Mouse (Mus musculus): Measurements from ENCODE around the gene Dglucy. TPM values are rescaled to one million over a fixed set of nuclear protein-coding genes. Genes with fewer than 3 reads are reported as not detected.

Gene Dglucy
- polyA plus RNA-seq, 1 experiment from 2014 or later, result 5.2 TPM

GRCm38 (mm10) chr12:100764329-100765018 lies 14.4 kb upstream of the Dglucy start:
- no peak overlapping the region for H3K9ac ChIP-seq
- no peaks in the 10 kb centered on the region for H3K27me3 ChIP-seq
- H3K9me3 ChIP-seq (replicated peaks), result no peaks in the 10 kb centered on the region
- H3K4me1 ChIP-seq, result no peaks in the 10 kb centered on the region
- no peak for ATAC-seq (ENCODE audit: insufficient number of reproducible peaks, low FRiP score, low TSS enrichment, low read depth)
- no peaks in the 10 kb centered on the region for H3K36me3 ChIP-seq
- WGBS, result 49% methylated on average over 13 of the region's 13 CpGs
- no peak overlapping the region for H3K27ac ChIP-seq (replicated peaks)
- no peak overlapping the region for H3K4me2 ChIP-seq (replicated peaks)
- no peak overlapping the region for H3K4me3 ChIP-seq (replicated peaks)

- Histone ChIP-seq H3K4me3 (replicated peaks) (no peak overlapping the region), H3K9ac (no peak overlapping the region), H3K36me3 (no peaks in the 10 kb centered on the region), H3K9me3 (replicated peaks) (no peaks in the 10 kb centered on the region), H3K4me2 (replicated peaks) (no peak overlapping the region), H3K27ac (replicated peaks) (no peak overlapping the region), H3K27me3 (no peaks in the 10 kb centered on the region), H3K4me1 (peaks cover 12% of the 10 kb centered on the region)
- no peak for ATAC-seq (ENCODE audit: insufficient number of reproducible peaks, low FRiP score, low TSS enrichment, low read depth)
- 93% methylated on average over 6 of the region's 6 CpGs for WGBS
These were observed 9.0 kb upstream of the Dglucy start for GRCm38 (mm10) chr12:100769871-100770270.

- no peaks in the 10 kb centered on the region for H3K27me3 ChIP-seq
- WGBS, result 64% methylated on average over 3 of the region's 3 CpGs
- no peak for ATAC-seq (ENCODE audit: insufficient number of reproducible peaks, low FRiP score, low TSS enrichment, low read depth)
- no peak overlapping the region for H3K4me2 ChIP-seq (replicated peaks)
- H3K9ac ChIP-seq, result no peak overlapping the region
- no peaks in the 10 kb centered on the region for H3K36me3 ChIP-seq
- no peak overlapping the region for H3K4me3 ChIP-seq (replicated peaks)
- H3K4me1 ChIP-seq, result peaks cover 16% of the 10 kb centered on the region
- no peaks in the 10 kb centered on the region for H3K9me3 ChIP-seq (replicated peaks)
- no peak overlapping the region for H3K27ac ChIP-seq (replicated peaks)
These were observed 8.1 kb upstream of the Dglucy start for GRCm38 (mm10) chr12:100770765-100771164.

GRCm38 (mm10) chr12:100772230-100772984 lies 6.5 kb upstream of the Dglucy start:
- H3K4me1 ChIP-seq, result peaks cover 18% of the 10 kb centered on the region
- no peaks in the 10 kb centered on the region for H3K27me3 ChIP-seq
- no peak overlapping the region for H3K27ac ChIP-seq (replicated peaks)
- WGBS, result 18% methylated on average over 7 of the region's 7 CpGs
- no peak overlapping the region for H3K4me3 ChIP-seq (replicated peaks)
- ATAC-seq (ENCODE audit: insufficient number of reproducible peaks, low FRiP score, low TSS enrichment, low read depth), result peak; percentile 19; the same call in 1 of the 2 replicates
- no peak overlapping the region for H3K9ac ChIP-seq
- no peaks in the 10 kb centered on the region for H3K9me3 ChIP-seq (replicated peaks)
- H3K4me2 ChIP-seq (replicated peaks), result no peak overlapping the region
- H3K36me3 ChIP-seq, result no peaks in the 10 kb centered on the region

GRCm38 (mm10) chr12:100774756-100775155 lies 4.1 kb upstream of the Dglucy start:
- WGBS, result 61% methylated on average over 7 of the region's 7 CpGs
- H3K9ac ChIP-seq, result no peak overlapping the region
- H3K9me3 ChIP-seq (replicated peaks), result no peaks in the 10 kb centered on the region
- peaks cover 36% of the 10 kb centered on the region for H3K4me1 ChIP-seq
- no peak overlapping the region for H3K4me2 ChIP-seq (replicated peaks)
- H3K36me3 ChIP-seq, result no peaks in the 10 kb centered on the region
- H3K4me3 ChIP-seq (replicated peaks), result no peak overlapping the region
- ATAC-seq (ENCODE audit: insufficient number of reproducible peaks, low FRiP score, low TSS enrichment, low read depth), result no peak
- H3K27me3 ChIP-seq, result no peaks in the 10 kb centered on the region
- H3K27ac ChIP-seq (replicated peaks), result no peak overlapping the region

GRCm38 (mm10) chr12:100775291-100775690 lies 3.6 kb upstream of the Dglucy start:
- ATAC-seq (ENCODE audit: insufficient number of reproducible peaks, low FRiP score, low TSS enrichment, low read depth), result no peak
- no peaks in the 10 kb centered on the region for H3K9me3 ChIP-seq (replicated peaks)

GRCm38 (mm10) chr12:100775911-100776581 lies 2.8 kb upstream of the Dglucy start:
- Histone ChIP-seq H3K36me3 (no peaks in the 10 kb centered on the region), H3K4me3 (replicated peaks) (no peak overlapping the region), H3K4me2 (replicated peaks) (no peak overlapping the region), H3K9ac (no peak overlapping the region), H3K4me1 (peaks cover 38% of the 10 kb centered on the region), H3K27ac (replicated peaks) (no peak overlapping the region), H3K9me3 (replicated peaks) (no peaks in the 10 kb centered on the region), H3K27me3 (no peaks in the 10 kb centered on the region)
- 63% methylated on average over 8 of the region's 8 CpGs for WGBS
- ATAC-seq (ENCODE audit: insufficient number of reproducible peaks, low FRiP score, low TSS enrichment, low read depth), result no peak

More at GRCm38 (mm10) chr12:100775291-100775690, 3.6 kb upstream of the Dglucy start:
- no peak overlapping the region for H3K4me2 ChIP-seq (replicated peaks)
- H3K27ac ChIP-seq (replicated peaks), result no peak overlapping the region
- no peaks in the 10 kb centered on the region for H3K27me3 ChIP-seq
- H3K9ac ChIP-seq, result no peak overlapping the region
- H3K4me3 ChIP-seq (replicated peaks), result no peak overlapping the region
- no peaks in the 10 kb centered on the region for H3K36me3 ChIP-seq
- peaks cover 38% of the 10 kb centered on the region for H3K4me1 ChIP-seq

GRCm38 (mm10) chr12:100776991-100777390 lies 1.9 kb upstream of the Dglucy start:
- Histone ChIP-seq H3K27ac (replicated peaks) (no peak overlapping the region), H3K9ac (no peak overlapping the region), H3K4me1 (peaks cover 44% of the 10 kb centered on the region), H3K36me3 (no peaks in the 10 kb centered on the region), H3K4me2 (replicated peaks) (no peak overlapping the region), H3K4me3 (replicated peaks) (no peak overlapping the region), H3K9me3 (replicated peaks) (no peaks in the 10 kb centered on the region), H3K27me3 (no peaks in the 10 kb centered on the region)
- no peak for ATAC-seq (ENCODE audit: insufficient number of reproducible peaks, low FRiP score, low TSS enrichment, low read depth)
- 59% methylated on average over 6 of the region's 6 CpGs for WGBS

GRCm38 (mm10) chr12:100778276-100778933 lies 452 bp upstream of the Dglucy start:
- Histone ChIP-seq H3K4me1 (peaks cover 42% of the 10 kb centered on the region), H3K9ac (no peak overlapping the region), H3K9me3 (replicated peaks) (no peaks in the 10 kb centered on the region), H3K27ac (replicated peaks) (peak overlapping the region; percentile 88), H3K36me3 (no peaks in the 10 kb centered on the region), H3K4me3 (replicated peaks) (peak overlapping the region; percentile 39), H3K27me3 (no peaks in the 10 kb centered on the region), H3K4me2 (replicated peaks) (peak overlapping the region; percentile 51)
- 57% methylated on average over 10 of the region's 10 CpGs for WGBS
- ATAC-seq (ENCODE audit: insufficient number of reproducible peaks, low FRiP score, low TSS enrichment, low read depth), result no peak

- Histone ChIP-seq H3K9me3 (replicated peaks) (no peaks in the 10 kb centered on the region), H3K9ac (no peak overlapping the region), H3K27ac (replicated peaks) (no peak overlapping the region), H3K36me3 (no peaks in the 10 kb centered on the region), H3K4me2 (replicated peaks) (no peak overlapping the region), H3K4me3 (replicated peaks) (no peak overlapping the region), H3K4me1 (peaks cover 37% of the 10 kb centered on the region), H3K27me3 (no peaks in the 10 kb centered on the region)
- no peak for ATAC-seq (ENCODE audit: insufficient number of reproducible peaks, low FRiP score, low TSS enrichment, low read depth)
- 90% methylated on average over 10 of the region's 10 CpGs for WGBS
These were observed 1.6 kb downstream of the Dglucy start for GRCm38 (mm10) chr12:100780416-100780815.
